Mouse (Mus musculus) bone marrow macrophage, adult 2 months (primary cell): Measurements from ENCODE around the gene Cd7. TPM values are rescaled to one million over a fixed set of nuclear protein-coding genes. Genes with fewer than 3 reads are reported as not detected.

Experiments
- H3K27ac ChIP-seq: 2 replicates; pipeline ENCODE4 v1.5.1; 2012; ENCODE audit warnings: low read depth, low read length; ENCODE audit not compliant: insufficient read depth
- H3K4me1 ChIP-seq: 2 replicates; pipeline ENCODE4 v1.6.1; 2012; ENCODE audit warnings: low read length; ENCODE audit not compliant: control insufficient read depth, insufficient read depth
- H3K4me3 ChIP-seq: 2 replicates; pipeline ENCODE4 v1.5.1; 2012; ENCODE audit warnings: mild to moderate bottlenecking, low read length, moderate library complexity; ENCODE audit not compliant: insufficient read depth
- CTCF ChIP-seq: IDR thresholded peaks from 2 replicates; pipeline ENCODE4 v1.5.1; 2012; ENCODE audit warnings: low read depth, mild to moderate bottlenecking, low read length, moderate library complexity
- POLR2A ChIP-seq: IDR thresholded peaks from 2 replicates; pipeline ENCODE4 v1.6.1; 2012; ENCODE audit warnings: mild to moderate bottlenecking, low read depth, low read length, borderline replicate concordance
- polyA plus RNA-seq: library from polyadenylated mRNA; stranded (reverse); fragments of >200 nt; gene quantifications from 2 replicates; pipeline ENCODE4 v1.2.4, GENCODE M21; 2012; ENCODE audit not compliant: missing spikeins, insufficient read depth, insufficient read length

Gene Cd7
- polyA plus RNA-seq, 1 experiment: not detected

DNA sequence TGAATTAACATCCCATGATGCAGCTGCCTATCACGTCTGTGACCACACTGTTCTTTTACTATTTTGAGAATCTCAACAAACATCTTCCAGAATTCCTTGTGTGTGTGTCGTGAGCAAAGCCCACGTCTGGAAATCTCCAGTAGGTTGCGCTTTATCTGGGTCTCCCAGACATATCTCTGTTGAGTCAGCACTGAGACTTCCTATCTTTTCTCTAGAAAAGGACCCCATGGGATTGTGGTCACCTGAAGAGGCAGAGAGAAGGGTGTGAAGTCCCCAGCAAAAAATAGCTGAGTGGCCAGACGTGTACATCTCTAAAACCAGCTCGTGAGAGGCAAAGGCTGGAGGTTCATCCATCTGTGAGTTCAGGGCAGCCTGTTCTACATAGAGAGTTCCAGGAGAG is 15.1 kb downstream of the Cd7 start:
- Histone ChIP-seq H3K4me1 (no peaks in the 10 kb centered on the region), H3K27ac (no peak overlapping the region)
- no peak for TF ChIP-seq CTCF
- no peak for TF ChIP-seq POLR2A

DNA sequence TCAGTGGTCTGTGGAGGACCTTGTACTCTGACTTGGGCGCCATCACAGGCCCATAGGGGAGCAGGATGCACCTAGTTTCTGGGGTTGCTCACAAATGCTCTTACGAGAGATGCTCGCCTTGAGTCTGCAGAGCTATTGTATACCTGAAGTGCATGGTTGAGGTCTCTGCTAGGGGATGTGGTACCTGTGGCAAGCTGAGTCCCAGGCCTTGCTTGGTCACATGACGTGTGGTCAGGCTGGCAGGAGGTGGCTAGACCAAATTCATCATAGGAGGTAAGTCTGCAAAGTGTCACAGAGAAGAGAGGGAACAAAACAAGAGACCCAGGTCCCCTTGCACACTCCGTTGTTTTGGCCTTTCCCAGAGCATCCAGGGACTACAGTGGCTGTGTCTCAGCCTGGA is 19.7 kb downstream of the Cd7 start:
- Histone ChIP-seq H3K27ac (no peak overlapping the region), H3K4me3 (no peak overlapping the region)
- no peak for TF ChIP-seq POLR2A
- no peak for TF ChIP-seq CTCF

More for the DNA sequence above, 15.1 kb downstream of the Cd7 start:
- H3K4me3 ChIP-seq: no peak overlapping the region

DNA sequence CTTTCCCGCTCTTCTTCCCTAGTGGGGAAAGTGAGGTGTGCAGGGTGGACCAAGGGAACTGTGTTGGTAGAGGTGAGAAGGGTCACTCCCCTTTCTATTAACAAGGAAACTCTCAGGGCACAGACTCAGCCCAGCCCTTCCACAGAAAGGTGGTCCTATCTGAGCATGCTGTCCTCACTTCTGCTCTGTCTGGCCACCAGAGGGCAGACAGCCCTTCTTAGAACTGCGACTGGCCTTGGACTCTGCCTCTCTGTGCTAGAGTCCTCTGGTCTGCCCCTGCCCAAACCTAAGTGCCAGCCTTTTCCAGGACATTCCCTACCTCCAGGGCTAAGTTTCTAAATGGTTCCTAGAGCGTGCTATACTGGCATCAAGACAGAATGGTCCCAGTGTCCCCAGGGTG is 21.5 kb downstream of the Cd7 start:
- no peak for TF ChIP-seq POLR2A
- TF ChIP-seq CTCF: peak; percentile 50
- Histone ChIP-seq H3K27ac (no peak overlapping the region), H3K4me1 (no peaks in the 10 kb centered on the region), H3K4me3 (no peak overlapping the region)

More for the DNA sequence above, 19.7 kb downstream of the Cd7 start:
- no peaks in the 10 kb centered on the region for H3K4me1 ChIP-seq

DNA sequence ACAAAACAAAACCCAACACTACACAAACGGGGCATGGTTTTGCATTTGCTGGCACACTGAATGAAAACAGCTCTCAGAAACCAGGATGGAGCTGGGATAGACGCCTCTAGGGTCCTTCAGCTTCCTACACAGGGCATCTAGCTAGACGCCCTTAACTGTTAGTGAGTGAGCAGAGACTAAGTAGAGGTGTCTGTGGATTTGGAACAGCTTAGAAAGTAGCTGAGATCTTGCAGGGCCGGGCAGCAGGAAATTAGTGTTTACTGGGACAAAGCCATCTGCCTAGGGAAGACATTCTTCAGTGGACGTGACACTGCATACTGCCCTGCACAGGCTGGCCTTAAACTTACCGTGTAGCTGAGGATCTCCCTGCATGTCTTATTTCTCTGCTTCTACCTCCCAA is 23.7 kb downstream of the Cd7 start:
- no peak overlapping the region for H3K4me3 ChIP-seq
- TF ChIP-seq POLR2A: no peak
- no peak for TF ChIP-seq CTCF
- H3K4me1 ChIP-seq: no peaks in the 10 kb centered on the region
- no peak overlapping the region for H3K27ac ChIP-seq

DNA sequence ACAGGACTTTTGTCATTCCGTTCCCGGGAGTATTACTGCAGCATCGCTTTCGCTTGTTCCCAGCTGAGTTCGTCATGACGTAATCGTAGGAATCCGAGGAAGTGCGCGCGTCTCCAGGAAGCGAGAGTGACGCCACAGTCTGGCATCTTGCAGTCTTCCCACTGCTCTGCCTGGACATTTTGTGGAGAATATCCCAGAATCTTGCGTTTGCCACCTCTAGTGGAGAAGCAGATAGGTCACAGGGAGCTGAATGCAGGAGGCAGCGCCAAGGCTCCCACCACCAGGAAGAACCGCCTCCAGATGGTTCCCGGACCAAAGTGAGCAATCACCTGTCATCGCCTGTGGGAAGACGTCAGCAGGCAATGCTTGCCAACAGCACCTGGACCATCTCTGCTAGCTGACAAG is 24.3 kb downstream of the Cd7 start:
- Histone ChIP-seq H3K27ac (no peak overlapping the region), H3K4me1 (no peaks in the 10 kb centered on the region), H3K4me3 (peak overlapping the region; percentile 17)
- no peak for TF ChIP-seq CTCF
- TF ChIP-seq POLR2A: no peak

DNA sequence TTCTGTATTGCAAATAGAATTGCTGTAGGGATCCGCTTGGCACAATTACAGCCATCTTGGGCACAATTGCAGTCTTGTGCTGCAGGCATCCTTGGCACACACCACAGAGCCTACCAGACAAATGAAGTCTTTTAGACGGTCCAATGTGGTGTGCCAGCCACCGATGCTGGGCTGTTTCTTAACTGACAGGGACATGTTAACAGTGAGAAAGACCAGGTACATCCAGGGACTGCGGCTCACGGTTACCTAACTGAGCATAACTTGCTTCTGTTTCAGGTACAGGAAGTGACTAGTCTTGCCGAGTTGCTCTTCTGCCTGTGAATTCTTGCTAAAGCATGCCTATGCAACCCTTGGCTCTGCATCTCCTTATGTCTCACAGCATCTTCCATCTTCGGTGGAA is 25.6 kb downstream of the Cd7 start:
- TF ChIP-seq CTCF (no peak), POLR2A (no peak)
- no peaks in the 10 kb centered on the region for H3K4me1 ChIP-seq
- no peak overlapping the region for H3K4me3 ChIP-seq
- no peak overlapping the region for H3K27ac ChIP-seq

DNA sequence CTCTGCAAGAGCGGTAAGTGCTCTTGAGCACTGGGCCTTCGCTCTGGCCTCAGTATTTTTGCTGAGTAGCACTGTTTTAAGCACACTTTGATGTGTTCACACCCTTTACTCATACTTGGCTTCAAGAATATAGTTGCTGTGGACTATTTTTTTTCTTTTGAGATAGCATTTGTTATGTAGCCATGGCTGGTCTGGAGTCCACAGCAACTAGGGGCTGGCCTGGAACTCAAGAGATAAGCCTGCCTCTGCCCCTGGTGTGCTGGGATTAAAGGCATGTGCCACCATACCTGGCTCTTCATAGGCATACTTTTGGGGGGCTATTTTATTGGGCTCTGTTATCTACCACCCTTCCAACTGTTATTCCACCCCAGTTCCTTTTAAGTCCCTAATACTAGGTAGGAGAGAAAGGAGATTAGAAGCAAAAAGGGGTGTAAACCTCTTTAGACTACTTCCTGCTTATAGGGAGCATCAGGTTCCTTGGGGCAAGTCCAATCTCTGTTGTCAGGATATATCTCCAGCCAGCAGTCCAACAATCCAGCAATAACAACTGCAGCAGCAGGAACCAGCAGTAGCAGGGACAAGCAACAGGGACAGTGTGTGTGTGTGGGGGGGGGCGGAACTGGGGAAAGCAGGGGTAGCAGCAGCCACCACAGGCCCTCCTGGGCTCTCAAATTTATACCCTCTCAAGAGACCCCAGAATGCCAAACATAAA is 29.0 kb downstream of the Cd7 start:
- no peaks in the 10 kb centered on the region for H3K4me1 ChIP-seq
- no peak for TF ChIP-seq CTCF
- no peak for TF ChIP-seq POLR2A
- H3K4me3 ChIP-seq: no peak overlapping the region

DNA sequence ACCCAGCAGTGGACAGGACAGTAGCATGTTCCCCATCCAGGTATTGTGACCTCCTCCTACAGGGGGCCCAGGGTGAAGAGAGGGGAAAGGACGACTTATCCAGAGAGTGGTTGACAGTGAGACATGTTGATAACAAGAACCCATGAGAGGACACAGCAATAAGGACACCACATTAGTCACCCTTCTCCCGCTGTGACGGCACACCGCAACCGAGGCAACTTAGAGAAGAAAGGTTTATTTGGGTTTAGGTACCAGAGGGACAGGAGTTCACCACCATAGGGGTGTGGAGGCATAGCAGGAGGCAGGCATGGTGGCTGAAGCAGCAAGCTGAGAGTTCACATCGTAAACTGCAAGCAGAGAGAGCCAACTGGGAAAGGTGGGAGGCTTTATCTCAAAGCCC is 33.0 kb downstream of the Cd7 start:
- no peak overlapping the region for H3K27ac ChIP-seq
- peaks cover 9% of the 10 kb centered on the region for H3K4me1 ChIP-seq
- no peak overlapping the region for H3K4me3 ChIP-seq
- TF ChIP-seq POLR2A (no peak), CTCF (no peak)

More for the DNA sequence above, 29.0 kb downstream of the Cd7 start:
- no peak overlapping the region for H3K27ac ChIP-seq

DNA sequence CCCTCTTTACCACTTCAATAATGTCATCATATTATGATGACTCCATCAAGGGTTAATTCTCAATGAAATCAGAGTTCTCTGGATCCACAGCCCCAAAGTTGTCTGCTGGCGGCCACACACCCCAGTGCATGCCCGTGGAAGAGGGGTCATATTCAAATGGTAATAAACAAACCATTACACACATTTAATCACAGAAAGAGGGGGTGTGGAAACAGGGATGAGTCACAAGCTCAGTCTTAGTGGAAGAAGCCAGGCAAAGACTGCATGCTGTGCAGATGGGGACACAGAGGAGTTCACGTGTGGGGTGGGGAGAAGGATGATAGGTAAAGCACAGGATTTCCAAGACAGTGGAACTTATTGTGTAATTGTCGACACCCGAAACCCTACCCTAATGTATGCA is 34.9 kb downstream of the Cd7 start:
- H3K27ac ChIP-seq: no peak overlapping the region
- H3K4me3 ChIP-seq: no peak overlapping the region
- peaks cover 9% of the 10 kb centered on the region for H3K4me1 ChIP-seq
- TF ChIP-seq CTCF: no peak
- TF ChIP-seq POLR2A: no peak

DNA sequence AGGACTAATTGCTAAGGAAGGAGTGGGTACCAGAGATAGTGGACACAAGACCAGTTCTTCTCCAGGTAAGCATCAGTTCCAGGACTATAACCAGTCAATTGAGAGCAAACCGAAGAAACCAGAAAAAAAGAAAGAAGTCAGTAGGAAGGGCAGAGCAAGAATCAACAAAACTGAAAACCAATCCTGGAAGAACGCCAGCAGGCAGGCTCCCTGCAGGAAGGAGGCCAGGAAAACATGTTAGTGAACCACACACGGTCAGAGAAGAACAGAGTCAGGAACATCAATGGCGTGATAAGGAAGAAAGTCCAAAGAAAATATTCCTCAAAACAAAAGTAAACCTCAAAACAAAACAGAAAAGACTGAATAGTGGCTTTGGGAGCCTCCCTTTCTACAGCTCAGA is 37.3 kb downstream of the Cd7 start:
- TF ChIP-seq CTCF: no peak
- TF ChIP-seq POLR2A: no peak
- peaks cover 9% of the 10 kb centered on the region for H3K4me1 ChIP-seq

DNA sequence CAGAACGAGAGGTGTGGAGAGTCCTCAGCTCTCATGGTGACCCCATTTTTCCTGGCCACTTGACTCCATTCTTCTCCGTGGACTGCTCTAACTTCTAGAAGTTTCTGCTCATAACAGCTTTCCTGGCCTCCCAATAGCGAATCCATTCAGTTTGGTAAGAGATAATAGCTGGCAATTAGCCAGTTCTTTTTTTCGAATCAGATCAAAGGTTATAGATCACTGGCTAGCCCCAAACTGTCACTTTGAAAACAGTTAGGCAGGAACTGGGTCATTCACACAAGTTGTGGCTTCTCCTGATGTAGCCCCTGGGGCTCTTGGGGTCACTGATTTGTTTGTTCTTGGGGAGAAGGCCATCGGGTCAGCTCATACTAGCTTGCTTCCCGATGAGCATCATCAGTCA is 44.5 kb downstream of the Cd7 start:
- no peak overlapping the region for H3K27ac ChIP-seq
- H3K4me1 ChIP-seq: peaks cover 3% of the 10 kb centered on the region; the same call in 1 of the 2 replicates
- TF ChIP-seq CTCF (no peak), POLR2A (no peak)
- H3K4me3 ChIP-seq: no peak overlapping the region

More for the DNA sequence above, 37.3 kb downstream of the Cd7 start:
- no peak overlapping the region for H3K4me3 ChIP-seq
- H3K27ac ChIP-seq: no peak overlapping the region
